Mouse (Mus musculus) CH12F3 (cell line): ENCODE measurements around the gene Rcvrn.

Experiments
- in situ Hi-C: fragments of 300-500 bp; cut with MboI; formaldehyde crosslinking; loops from 2 replicates; pipeline ENCODE4 v1.14.3; 2020; ENCODE audit warnings: low sequenced_read_pairs

Gene Rcvrn

GRCm38 (mm10) chr11:67667531-67668332 lies 27.4 kb upstream of the Rcvrn start:
- in situ Hi-C loops: loop anchor here (25.0 kb wide), 1 partner anchor 555 kb away; no protein-coding TSS in a partner anchor

GRCm38 (mm10) chr11:67668460-67669007 lies 26.6 kb upstream of the Rcvrn start:
- in situ Hi-C loops: loop anchor here (25.0 kb wide), 1 partner anchor 556 kb away; no protein-coding TSS in a partner anchor

- in situ Hi-C loops: loop anchor here (25.0 kb wide), 1 partner anchor 558 kb away; no protein-coding TSS in a partner anchor
Observed at GRCm38 (mm10) chr11:67670031-67670430, 25.1 kb upstream of the Rcvrn start.

- in situ Hi-C loops: loop anchor here (25.0 kb wide), 1 partner anchor 560 kb away; no protein-coding TSS in a partner anchor
Observed at GRCm38 (mm10) chr11:67672140-67672539, 23.0 kb upstream of the Rcvrn start.

GRCm38 (mm10) chr11:67675562-67676540 lies 19.3 kb upstream of the Rcvrn start:
- in situ Hi-C loops: no loop called here

GRCm38 (mm10) chr11:67679300-67679699 lies 15.8 kb upstream of the Rcvrn start:
- in situ Hi-C loops: no loop called here

- in situ Hi-C loops: no loop called here
Observed at GRCm38 (mm10) chr11:67679930-67680329, 15.2 kb upstream of the Rcvrn start.

- in situ Hi-C loops: no loop called here
Observed at GRCm38 (mm10) chr11:67681871-67682270, 13.3 kb upstream of the Rcvrn start.

GRCm38 (mm10) chr11:67686109-67686508 lies 9.0 kb upstream of the Rcvrn start:
- in situ Hi-C loops: no loop called here

- in situ Hi-C loops: no loop called here
Observed at GRCm38 (mm10) chr11:67712976-67713375, 17.9 kb downstream of the Rcvrn start.

GRCm38 (mm10) chr11:67715382-67715781 lies 20.3 kb downstream of the Rcvrn start:
- in situ Hi-C loops: no loop called here

GRCm38 (mm10) chr11:67721485-67721884 lies 26.4 kb downstream of the Rcvrn start:
- in situ Hi-C loops: no loop called here

- in situ Hi-C loops: no loop called here
Observed at GRCm38 (mm10) chr11:67722399-67723156, 27.5 kb downstream of the Rcvrn start.

- in situ Hi-C loops: no loop called here
Observed at GRCm38 (mm10) chr11:67723231-67724013, 28.3 kb downstream of the Rcvrn start.

- in situ Hi-C loops: no loop called here
Observed at GRCm38 (mm10) chr11:67727095-67727494, 32.0 kb downstream of the Rcvrn start.

- in situ Hi-C loops: no loop called here
Observed at GRCm38 (mm10) chr11:67728726-67729125, 33.6 kb downstream of the Rcvrn start.

- in situ Hi-C loops: no loop called here
Observed at GRCm38 (mm10) chr11:67731056-67731455, 35.9 kb downstream of the Rcvrn start.

- in situ Hi-C loops: no loop called here
Observed at GRCm38 (mm10) chr11:67733726-67734125, 38.6 kb downstream of the Rcvrn start.

- in situ Hi-C loops: no loop called here
Observed at GRCm38 (mm10) chr11:67734597-67734996, 39.5 kb downstream of the Rcvrn start.
